Mouse (Mus musculus): ENCODE results near the gene Lca5l. TPM values are rescaled to one million over a fixed set of nuclear protein-coding genes. Genes with fewer than 3 reads are reported as not detected.

Gene Lca5l
- polyA plus RNA-seq, 1 experiment from 2014 or later: 0.05 TPM

- H3K27ac ChIP-seq (ENCODE audit: low read length): no peak overlapping the region
- H3K36me3 ChIP-seq (ENCODE audit: control insufficient read depth, insufficient read depth): no peaks in the 10 kb centered on the region
- WGBS (ENCODE audit: insufficient replicate concordance): 59% methylated on average over 3 of the region's 3 CpGs
- no peaks in the 10 kb centered on the region for H3K4me1 ChIP-seq (ENCODE audit: control insufficient read depth, low read depth, low read length)
- H3K4me2 ChIP-seq (ENCODE audit: low read depth, low read length): no peak overlapping the region
- no peak overlapping the region for H3K9ac ChIP-seq (ENCODE audit: low read depth, low read length)
- H3K4me3 ChIP-seq (ENCODE audit: low read depth, low read length): no peak overlapping the region
- no peak for ATAC-seq (ENCODE audit: low read depth)
- H3K27me3 ChIP-seq (ENCODE audit: control insufficient read depth, insufficient read depth, low read depth, low read length): no peaks in the 10 kb centered on the region
- no peaks in the 10 kb centered on the region for H3K9me3 ChIP-seq (replicated peaks; ENCODE audit: control insufficient read depth, low read length)
Measured at GRCm38 (mm10) chr16:96221959-96222358, 29.9 kb upstream of the Lca5l start.

GRCm38 (mm10) chr16:96221491-96221890 is 29.4 kb upstream of the Lca5l start:
- Histone ChIP-seq H3K9ac (ENCODE audit: low read depth, low read length) (no peak overlapping the region), H3K4me2 (ENCODE audit: low read depth, low read length) (no peak overlapping the region), H3K9me3 (replicated peaks; ENCODE audit: control insufficient read depth, low read length) (no peaks in the 10 kb centered on the region), H3K4me1 (ENCODE audit: control insufficient read depth, low read depth, low read length) (no peaks in the 10 kb centered on the region), H3K27ac (ENCODE audit: low read length) (no peak overlapping the region), H3K36me3 (ENCODE audit: control insufficient read depth, insufficient read depth) (no peaks in the 10 kb centered on the region), H3K4me3 (ENCODE audit: low read depth, low read length) (no peak overlapping the region), H3K27me3 (ENCODE audit: control insufficient read depth, insufficient read depth, low read depth, low read length) (no peaks in the 10 kb centered on the region)
- 58% methylated on average over 5 of the region's 5 CpGs for WGBS (ENCODE audit: insufficient replicate concordance)
- ATAC-seq (ENCODE audit: low read depth): no peak

DNA sequence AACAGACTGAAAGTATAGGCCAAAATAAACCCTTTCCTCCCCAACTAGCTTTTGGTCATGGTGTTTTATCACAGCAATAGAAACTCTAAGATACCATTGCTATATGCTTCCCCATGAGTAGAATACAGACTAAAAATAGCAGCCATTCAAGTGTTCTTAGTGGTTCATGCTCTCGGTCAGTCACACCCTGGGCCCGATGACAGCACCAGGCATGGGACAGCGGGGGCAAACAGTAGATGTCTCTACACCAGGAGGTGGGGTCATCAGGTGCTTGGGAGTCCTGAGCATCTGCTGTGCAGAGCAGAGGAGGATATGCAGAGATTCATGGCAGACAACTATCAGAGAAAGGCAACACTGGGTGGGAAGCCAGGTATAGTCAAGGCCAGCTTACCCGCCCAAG is 21.0 kb upstream of the Lca5l start:
- H3K27me3 ChIP-seq (ENCODE audit: control insufficient read depth, insufficient read depth, low read depth, low read length): no peaks in the 10 kb centered on the region
- no peaks in the 10 kb centered on the region for H3K9me3 ChIP-seq (replicated peaks; ENCODE audit: control insufficient read depth, low read length)
- H3K4me1 ChIP-seq (ENCODE audit: control insufficient read depth, low read depth, low read length): no peaks in the 10 kb centered on the region
- no peaks in the 10 kb centered on the region for H3K36me3 ChIP-seq (ENCODE audit: control insufficient read depth, insufficient read depth)
- ATAC-seq (ENCODE audit: low read depth): no peak
- H3K27ac ChIP-seq (ENCODE audit: low read length): no peak overlapping the region
- no peak overlapping the region for H3K4me3 ChIP-seq (ENCODE audit: low read depth, low read length)
- no peak overlapping the region for H3K9ac ChIP-seq (ENCODE audit: low read depth, low read length)
- 79% methylated on average over 4 of the region's 4 CpGs for WGBS (ENCODE audit: insufficient replicate concordance)
- H3K4me2 ChIP-seq (ENCODE audit: low read depth, low read length): no peak overlapping the region

GRCm38 (mm10) chr16:96210856-96211255 is 18.8 kb upstream of the Lca5l start:
- no peak for ATAC-seq (ENCODE audit: low read depth)

DNA sequence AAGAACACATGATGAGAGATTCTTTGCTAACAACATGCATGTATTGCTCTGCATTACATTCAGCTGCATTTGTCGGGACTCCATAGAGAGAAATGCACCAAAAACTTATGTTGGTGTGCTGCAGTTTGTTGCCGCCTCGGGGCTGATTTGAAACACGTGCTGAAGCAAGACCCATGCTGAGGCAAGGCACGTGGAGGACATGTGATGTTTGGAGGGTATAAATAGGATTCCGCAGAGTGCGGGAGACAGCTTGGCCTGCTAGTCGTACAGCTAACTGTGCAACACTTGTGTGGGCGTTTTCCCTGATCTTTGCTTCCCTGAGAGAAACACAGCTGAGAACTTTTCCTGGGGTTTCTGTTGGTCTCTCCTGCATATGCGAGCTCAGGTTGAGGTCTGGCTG is 17.7 kb upstream of the Lca5l start:
- no peaks in the 10 kb centered on the region for H3K4me1 ChIP-seq (ENCODE audit: control insufficient read depth, low read depth, low read length)
- 68% methylated on average over 10 of the region's 10 CpGs for WGBS (ENCODE audit: insufficient replicate concordance)
- no peaks in the 10 kb centered on the region for H3K27me3 ChIP-seq (ENCODE audit: control insufficient read depth, insufficient read depth, low read depth, low read length)
- no peaks in the 10 kb centered on the region for H3K9me3 ChIP-seq (replicated peaks; ENCODE audit: control insufficient read depth, low read length)
- no peak for ATAC-seq (ENCODE audit: low read depth)
- no peaks in the 10 kb centered on the region for H3K36me3 ChIP-seq (ENCODE audit: control insufficient read depth, insufficient read depth)
- no peak overlapping the region for H3K27ac ChIP-seq (ENCODE audit: low read length)
- H3K4me3 ChIP-seq (ENCODE audit: low read depth, low read length): no peak overlapping the region
- no peak overlapping the region for H3K9ac ChIP-seq (ENCODE audit: low read depth, low read length)
- no peak overlapping the region for H3K4me2 ChIP-seq (ENCODE audit: low read depth, low read length)

More at GRCm38 (mm10) chr16:96210856-96211255, 18.8 kb upstream of the Lca5l start:
- H3K9ac ChIP-seq (ENCODE audit: low read depth, low read length): no peak overlapping the region
- no peaks in the 10 kb centered on the region for H3K27me3 ChIP-seq (ENCODE audit: control insufficient read depth, insufficient read depth, low read depth, low read length)
- H3K4me3 ChIP-seq (ENCODE audit: low read depth, low read length): no peak overlapping the region
- H3K9me3 ChIP-seq (replicated peaks; ENCODE audit: control insufficient read depth, low read length): no peaks in the 10 kb centered on the region
- H3K4me1 ChIP-seq (ENCODE audit: control insufficient read depth, low read depth, low read length): no peaks in the 10 kb centered on the region
- no peaks in the 10 kb centered on the region for H3K36me3 ChIP-seq (ENCODE audit: control insufficient read depth, insufficient read depth)
- WGBS (ENCODE audit: insufficient replicate concordance): 60% methylated on average over 7 of the region's 7 CpGs
- no peak overlapping the region for H3K4me2 ChIP-seq (ENCODE audit: low read depth, low read length)
- no peak overlapping the region for H3K27ac ChIP-seq (ENCODE audit: low read length)

DNA sequence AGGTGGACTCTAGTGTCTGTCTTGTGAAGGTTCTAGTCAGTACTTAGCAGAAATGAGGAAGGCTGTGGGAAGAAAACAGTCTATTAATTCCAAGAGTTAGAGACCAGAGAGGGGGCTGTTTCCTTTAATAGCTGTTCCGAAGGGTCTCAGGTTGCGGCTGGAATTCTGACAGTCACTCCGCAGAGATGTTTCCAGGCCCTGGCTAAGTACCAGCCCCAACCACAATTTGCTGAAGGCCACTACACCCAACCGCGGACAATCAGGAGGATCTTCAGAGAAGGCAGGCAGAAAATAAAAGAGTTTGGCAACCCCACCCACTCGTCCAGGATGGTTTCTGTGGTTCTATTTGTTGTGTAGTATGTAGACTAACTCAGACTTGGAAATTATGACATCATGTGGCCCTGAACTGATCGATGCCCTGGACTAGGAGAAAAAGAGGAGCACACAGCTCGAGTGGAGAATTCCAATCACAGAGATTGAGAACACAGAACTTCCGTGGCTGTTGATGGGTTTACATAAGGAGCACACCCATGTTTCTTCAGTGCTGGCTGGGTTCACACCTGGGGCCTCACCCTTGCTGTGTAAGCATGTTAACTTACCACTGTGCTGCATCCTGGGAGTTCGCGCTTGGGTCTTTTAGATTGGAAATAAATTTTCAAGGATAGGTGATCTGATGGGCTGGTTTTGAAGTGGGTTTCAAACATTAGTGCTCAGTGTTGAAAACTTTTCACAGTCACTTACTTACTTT is 9.6 kb upstream of the Lca5l start:
- no peaks in the 10 kb centered on the region for H3K9me3 ChIP-seq (replicated peaks; ENCODE audit: control insufficient read depth, low read length)
- no peak overlapping the region for H3K9ac ChIP-seq (ENCODE audit: low read depth, low read length)
- WGBS (ENCODE audit: insufficient replicate concordance): 57% methylated on average over 11 of the region's 11 CpGs
- H3K4me3 ChIP-seq (ENCODE audit: low read depth, low read length): no peak overlapping the region
- no peak for ATAC-seq (ENCODE audit: low read depth)
- no peaks in the 10 kb centered on the region for H3K36me3 ChIP-seq (ENCODE audit: control insufficient read depth, insufficient read depth)
- no peak overlapping the region for H3K4me2 ChIP-seq (ENCODE audit: low read depth, low read length)
- H3K27ac ChIP-seq (ENCODE audit: low read length): no peak overlapping the region
- no peaks in the 10 kb centered on the region for H3K27me3 ChIP-seq (ENCODE audit: control insufficient read depth, insufficient read depth, low read depth, low read length)
- no peaks in the 10 kb centered on the region; the same call in 1 of the 2 replicates for H3K4me1 ChIP-seq (ENCODE audit: control insufficient read depth, low read depth, low read length)

GRCm38 (mm10) chr16:96200702-96201028 is 8.6 kb upstream of the Lca5l start:
- Histone ChIP-seq H3K27ac (ENCODE audit: low read length) (no peak overlapping the region), H3K4me1 (ENCODE audit: control insufficient read depth, low read depth, low read length) (no peaks in the 10 kb centered on the region; the same call in 1 of the 2 replicates), H3K9me3 (replicated peaks; ENCODE audit: control insufficient read depth, low read length) (no peaks in the 10 kb centered on the region), H3K4me2 (ENCODE audit: low read depth, low read length) (peak overlapping the region; percentile 41), H3K4me3 (ENCODE audit: low read depth, low read length) (peak overlapping the region; percentile 20; the same call in 1 of the 2 replicates), H3K27me3 (ENCODE audit: control insufficient read depth, insufficient read depth, low read depth, low read length) (no peaks in the 10 kb centered on the region), H3K9ac (ENCODE audit: low read depth, low read length) (no peak overlapping the region; the same call in 1 of the 2 replicates), H3K36me3 (ENCODE audit: control insufficient read depth, insufficient read depth) (no peaks in the 10 kb centered on the region)
- ATAC-seq (ENCODE audit: low read depth): no peak
- WGBS (ENCODE audit: insufficient replicate concordance): 46% methylated on average over 9 of the region's 9 CpGs

GRCm38 (mm10) chr16:96199913-96200701 is 8.0 kb upstream of the Lca5l start, which contains the start of gene Sh3bgr:
TSS of gene Sh3bgr (plus strand) at chr16:96200450.
- Histone ChIP-seq H3K4me1 (ENCODE audit: control insufficient read depth, low read depth, low read length) (no peaks in the 10 kb centered on the region; the same call in 1 of the 2 replicates), H3K27me3 (ENCODE audit: control insufficient read depth, insufficient read depth, low read depth, low read length) (no peaks in the 10 kb centered on the region), H3K4me2 (ENCODE audit: low read depth, low read length) (peak within 1 kb of the TSS; percentile 41), H3K9ac (ENCODE audit: low read depth, low read length) (no peak within 1 kb of the TSS; the same call in 1 of the 2 replicates), H3K36me3 (ENCODE audit: control insufficient read depth, insufficient read depth) (no peaks in the 10 kb centered on the region), H3K27ac (ENCODE audit: low read length) (no peak within 1 kb of the TSS), H3K9me3 (replicated peaks; ENCODE audit: control insufficient read depth, low read length) (no peaks in the 10 kb centered on the region), H3K4me3 (ENCODE audit: low read depth, low read length) (peak within 1 kb of the TSS; percentile 20; the same call in 1 of the 2 replicates)
- ATAC-seq (ENCODE audit: low read depth): peak; percentile 75
- 8% methylated on average over 20 of the region's 20 CpGs for WGBS (ENCODE audit: insufficient replicate concordance)

DNA sequence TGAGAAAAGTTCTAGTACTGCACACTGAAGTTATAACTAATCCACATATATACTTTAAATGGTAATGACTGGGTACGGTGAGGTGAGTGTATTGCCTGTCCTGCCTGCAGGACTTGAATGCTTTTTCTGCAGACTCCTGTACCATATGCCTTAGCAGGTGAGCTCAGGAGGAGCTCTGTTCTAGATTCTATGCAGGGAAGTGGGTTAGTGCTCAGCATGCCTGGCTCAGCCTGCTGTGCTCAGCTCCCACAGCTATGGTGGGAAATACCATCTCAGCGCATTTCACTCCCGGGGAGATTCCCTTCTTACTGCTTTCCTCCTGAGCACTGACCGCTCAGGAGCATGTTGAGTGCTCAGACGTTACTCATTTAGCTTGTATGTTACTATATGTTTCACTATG is 4.5 kb downstream of the Lca5l start:
- Histone ChIP-seq H3K27ac (ENCODE audit: low read length) (no peak overlapping the region), H3K4me2 (ENCODE audit: low read depth, low read length) (no peak overlapping the region), H3K9me3 (replicated peaks; ENCODE audit: control insufficient read depth, low read length) (no peaks in the 10 kb centered on the region), H3K4me3 (ENCODE audit: low read depth, low read length) (no peak overlapping the region), H3K4me1 (ENCODE audit: control insufficient read depth, low read depth, low read length) (no peaks in the 10 kb centered on the region; the same call in 1 of the 2 replicates), H3K9ac (ENCODE audit: low read depth, low read length) (no peak overlapping the region), H3K27me3 (ENCODE audit: control insufficient read depth, insufficient read depth, low read depth, low read length) (peaks cover 11% of the 10 kb centered on the region), H3K36me3 (ENCODE audit: control insufficient read depth, insufficient read depth) (no peaks in the 10 kb centered on the region)
- ATAC-seq (ENCODE audit: low read depth): no peak
- WGBS (ENCODE audit: insufficient replicate concordance): 68% methylated on average over 5 of the region's 5 CpGs
